Mouse (Mus musculus): ENCODE data around the gene Ghdc.

The Ghdc gene

GRCm38 (mm10) chr11:100747114-100747513 is 23.6 kb downstream of the Ghdc start:
- DNase-seq (ENCODE audit: low read depth, low spot score) = no peak

- no peak for DNase-seq (ENCODE audit: low read depth, low spot score)
Measured at GRCm38 (mm10) chr11:100746546-100746945, 24.2 kb downstream of the Ghdc start.

GRCm38 (mm10) chr11:100745085-100745484 is 25.7 kb downstream of the Ghdc start:
- DNase-seq (ENCODE audit: low read depth, low spot score) = peak; percentile 80

GRCm38 (mm10) chr11:100741348-100741747 is 29.4 kb downstream of the Ghdc start:
- no peak for DNase-seq (ENCODE audit: low read depth, low spot score)

GRCm38 (mm10) chr11:100738749-100739148 is 32.0 kb downstream of the Ghdc start:
- DNase-seq (ENCODE audit: low read depth, low spot score) = no peak

GRCm38 (mm10) chr11:100738066-100738604 is 32.6 kb downstream of the Ghdc start, which contains the start of gene Rab5c:
TSS of gene Rab5c (minus strand) at chr11:100738215.
- DNase-seq (ENCODE audit: low read depth, low spot score) = peak; percentile 99

- DNase-seq (ENCODE audit: low read depth, low spot score) = peak; percentile 29
Measured at GRCm38 (mm10) chr11:100737105-100737733, 33.5 kb downstream of the Ghdc start.

GRCm38 (mm10) chr11:100736746-100737080 is 34.0 kb downstream of the Ghdc start:
- DNase-seq (ENCODE audit: low read depth, low spot score) = no peak

GRCm38 (mm10) chr11:100735954-100736745 is 34.6 kb downstream of the Ghdc start:
- DNase-seq (ENCODE audit: low read depth, low spot score) = peak; percentile 38

GRCm38 (mm10) chr11:100735134-100735865 is 35.5 kb downstream of the Ghdc start:
- peak; percentile 60 for DNase-seq (ENCODE audit: low read depth, low spot score)

- DNase-seq (ENCODE audit: low read depth, low spot score) = no peak
Measured at GRCm38 (mm10) chr11:100730477-100731205, 40.1 kb downstream of the Ghdc start.

GRCm38 (mm10) chr11:100729976-100730375 is 40.8 kb downstream of the Ghdc start:
- DNase-seq (ENCODE audit: low read depth, low spot score) = peak; percentile 35

GRCm38 (mm10) chr11:100728601-100729000 is 42.2 kb downstream of the Ghdc start:
- DNase-seq (ENCODE audit: low read depth, low spot score) = no peak

GRCm38 (mm10) chr11:100727201-100727600 is 43.6 kb downstream of the Ghdc start:
- no peak for DNase-seq (ENCODE audit: low read depth, low spot score)

- DNase-seq (ENCODE audit: low read depth, low spot score) = no peak
Measured at GRCm38 (mm10) chr11:100724919-100725512, 45.7 kb downstream of the Ghdc start.

- no peak for DNase-seq (ENCODE audit: low read depth, low spot score)
Measured at GRCm38 (mm10) chr11:100722493-100723028, 48.2 kb downstream of the Ghdc start.

- no peak for DNase-seq (ENCODE audit: low read depth, low spot score)
Measured at GRCm38 (mm10) chr11:100721776-100722492, 48.8 kb downstream of the Ghdc start.

GRCm38 (mm10) chr11:100721254-100721653 is 49.5 kb downstream of the Ghdc start:
- DNase-seq (ENCODE audit: low read depth, low spot score) = no peak

- no peak for DNase-seq (ENCODE audit: low read depth, low spot score)
Measured at GRCm38 (mm10) chr11:100720345-100720744, 50.4 kb downstream of the Ghdc start.

GRCm38 (mm10) chr11:100719893-100720292 is 50.9 kb downstream of the Ghdc start:
- DNase-seq (ENCODE audit: low read depth, low spot score) = no peak

Measured in CD4-positive, CD25-positive, alpha-beta regulatory T cell, adult 2 months (primary cell).